Mouse (Mus musculus) erythroblast, embryonic 14.5 days (primary cell): ENCODE results near the gene Ugcg.

ENCODE experiments used
- GATA1 ChIP-seq: IDR thresholded peaks from 2 replicates; pipeline ENCODE4 v1.6.1; 2012; ENCODE audit warnings: low read length, inconsistent platforms, mixed read lengths
- TAL1 ChIP-seq: IDR thresholded peaks from 3 replicates; pipeline ENCODE4 v1.6.1; 2012; ENCODE audit warnings: low read length, inconsistent platforms, mixed read lengths

DNA sequence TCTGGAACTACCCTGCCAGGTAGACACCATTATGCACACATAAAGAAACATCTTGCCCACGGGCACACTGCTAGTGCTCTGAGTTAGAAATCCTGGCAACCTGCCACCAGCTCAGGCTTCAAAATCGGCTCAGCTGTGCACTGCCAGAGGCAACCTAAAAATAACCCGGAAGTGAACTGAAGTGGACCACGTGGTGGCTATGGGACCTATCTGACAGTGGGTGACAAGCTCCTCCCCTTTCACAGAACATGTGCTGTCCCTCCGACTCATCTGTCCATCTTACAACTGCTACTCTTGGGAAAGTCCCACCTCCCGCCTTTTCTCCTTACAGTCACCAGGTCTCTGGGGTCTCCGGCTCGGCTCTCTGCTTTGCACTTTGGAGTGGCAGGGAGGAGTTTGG, 10.3 kb downstream of the Ugcg start:
- TF ChIP-seq GATA1 (no peak), TAL1 (no peak)
